Mouse (Mus musculus) liver, embryonic 14.5 days (tissue): ENCODE data around the gene Polr3gl. TPM values are rescaled to one million over a fixed set of nuclear protein-coding genes. Genes with fewer than 3 reads are reported as not detected.

Experiments used
- ATAC-seq: fragments of 200-750 bp; cut with Nextera tagmentation; 2 replicates; pipeline ENCODE4 v1.8.0; 2017; ENCODE audit warnings: moderate number of reproducible peaks, mild to moderate bottlenecking, moderate library complexity; ENCODE audit not compliant: insufficient read depth
- DNase-seq, 3 experiments: peaks; one replicate each; pipeline ENCODE4 v3.0.0-alpha.2; 2012 to 2013; ENCODE audit warnings: low read depth in 3 of 3, low spot score in 3 of 3
- H3K27ac ChIP-seq: fragments of 300-500 bp; sonication (generic); 2 replicates; pipeline ENCODE4 v1.5.1; 2014; ENCODE audit warnings: moderate library complexity, mild to moderate bottlenecking, control low read depth, inconsistent platforms
- H3K27me3 ChIP-seq: fragments of 300-500 bp; sonication (generic); 2 replicates; pipeline ENCODE4 v1.6.1; 2014; ENCODE audit warnings: mild to moderate bottlenecking, low read length, moderate library complexity; ENCODE audit not compliant: control insufficient read depth, insufficient read depth
- H3K36me3 ChIP-seq: fragments of 300-500 bp; sonication (generic); replicated peaks from 2 replicates; pipeline ENCODE4 v1.6.1; 2014; ENCODE audit warnings: low read depth; ENCODE audit not compliant: control insufficient read depth, insufficient read depth
- H3K4me1 ChIP-seq, 2 experiments: fragments of 200-500 bp in 1 of 2; fragments of 300-500 bp in 1 of 2; sonication (generic) in 1 of 2; replicated peaks; 2 replicates each; pipeline ENCODE4 v1.6.1; 2012 to 2014; ENCODE audit warnings: antibody characterized with exemption in 1 of 2, inconsistent platforms in 1 of 2, low read length in 1 of 2; ENCODE audit not compliant: control insufficient read depth in 2 of 2, insufficient read depth in 2 of 2
- H3K4me2 ChIP-seq: fragments of 300-500 bp; sonication (generic); 2 replicates; pipeline ENCODE4 v1.6.1; 2014; ENCODE audit warnings: low read depth, mild to moderate bottlenecking, control low read depth, moderate library complexity
- H3K4me3 ChIP-seq, 2 experiments: fragments of 200-500 bp in 1 of 2; fragments of 300-500 bp in 1 of 2; sonication (generic) in 1 of 2; 2 replicates each; pipeline ENCODE4 v1.5.1; 2012 to 2014; ENCODE audit warnings: low read depth in 2 of 2, low read length in 2 of 2, mild to moderate bottlenecking in 2 of 2, control low read depth in 1 of 2, inconsistent platforms in 1 of 2, moderate library complexity in 1 of 2; ENCODE audit not compliant: insufficient read depth in 1 of 2
- H3K9ac ChIP-seq: fragments of 300-500 bp; sonication (generic); replicated peaks from 2 replicates; pipeline ENCODE4 v1.6.1; 2014; ENCODE audit warnings: mild to moderate bottlenecking, control low read depth, moderate library complexity
- H3K9me3 ChIP-seq: fragments of 300-500 bp; sonication (generic); 2 replicates; pipeline ENCODE4 v1.6.1; 2016; ENCODE audit warnings: low read length, mixed read lengths; ENCODE audit not compliant: control insufficient read depth
- CTCF ChIP-seq: IDR thresholded peaks from 2 replicates; pipeline ENCODE4 v1.5.1; 2016; ENCODE audit warnings: antibody characterized with exemption, low read depth, control low read depth
- EP300 ChIP-seq: IDR thresholded peaks from 2 replicates; pipeline ENCODE4 v1.6.1; 2016; ENCODE audit warnings: antibody characterized with exemption, low read depth
- WGBS: fragments of 180-500 bp; shearing (Covaris S2); extraction: QIAGEN DNeasy Blood & Tissue Kit; methylation state at CpG from one replicate; pipeline ENCODE4 v1.1.7; 2014; ENCODE audit not compliant: insufficient replicate concordance; 5-methylcytosine and 5-hydroxymethylcytosine counted together
- polyA plus RNA-seq, 2 experiments: library from polyadenylated mRNA; depleted of rRNA in 1 of 2; stranded (reverse) in 1 of 2; unstranded in 1 of 2; fragments of >200 nt; fragmentation: Nextera tagmentation in 1 of 2; extraction: Ambion mirVana in 1 of 2; gene quantifications; 2 replicates each; pipeline versions ENCODE4 v1.2.1 to v1.2.3; 2012 to 2014

Gene Polr3gl
- polyA plus RNA-seq, 2 experiments, result 3.0 to 11.8 TPM

GRCm38 (mm10) chr3:96534300-96534699 is 59.7 kb downstream of the Polr3gl start:
- H3K4me2 ChIP-seq, result no peak overlapping the region
- no peak overlapping the region for H3K9ac ChIP-seq
- ATAC-seq, result no peak
- H3K4me1 ChIP-seq, result no peaks in the 10 kb centered on the region
- DNase-seq, result no peak
- no peak overlapping the region for H3K4me3 ChIP-seq
- TF ChIP-seq CTCF (0 out of 2 replicates have a peak, but pooled peaks have one; percentile 21), EP300 (no peak)
- no peaks in the 10 kb centered on the region for H3K9me3 ChIP-seq
- H3K27me3 ChIP-seq, result peaks cover 2% of the 10 kb centered on the region
- H3K36me3 ChIP-seq, result no peaks in the 10 kb centered on the region
- 41% methylated on average over 2 of the region's 2 CpGs for WGBS
- H3K27ac ChIP-seq, result no peak overlapping the region

GRCm38 (mm10) chr3:96532050-96532449 is 61.9 kb downstream of the Polr3gl start:
- ATAC-seq (no peak), DNase-seq (no peak)
- Histone ChIP-seq H3K9me3 (no peaks in the 10 kb centered on the region), H3K4me3 (no peak overlapping the region), H3K27me3 (peaks cover 24% of the 10 kb centered on the region), H3K9ac (no peak overlapping the region), H3K27ac (no peak overlapping the region), H3K4me1 (no peaks in the 10 kb centered on the region), H3K4me2 (no peak overlapping the region), H3K36me3 (no peaks in the 10 kb centered on the region)
- WGBS, result 43% methylated on average over 7 of the region's 7 CpGs
- TF ChIP-seq CTCF (no peak), EP300 (no peak)

- WGBS, result 32% methylated on average over 9 of the region's 9 CpGs
- Histone ChIP-seq H3K27me3 (peaks cover 36% of the 10 kb centered on the region), H3K9me3 (no peaks in the 10 kb centered on the region), H3K4me2 (no peak overlapping the region), H3K4me1 (no peaks in the 10 kb centered on the region), H3K36me3 (no peaks in the 10 kb centered on the region), H3K27ac (no peak overlapping the region), H3K9ac (no peak overlapping the region), H3K4me3 (no peak overlapping the region)
- no peak for DNase-seq
- no peak for ATAC-seq
- TF ChIP-seq CTCF (no peak), EP300 (no peak)
Observed at GRCm38 (mm10) chr3:96528506-96528905, 65.5 kb downstream of the Polr3gl start.

Other genes starting within 250 kb of the Polr3gl start
- gene BC107364, start 141.9 kb downstream of the Polr3gl start, polyA plus RNA-seq (2012; rRNA removed), result not detected in 2 replicates
- not detected in 2 replicates for gene BC107364, start 141.9 kb downstream of the Polr3gl start, polyA plus RNA-seq (2014; fragmentation: Nextera tagmentation; extraction: Ambion mirVana)
- gene Hfe2, start 69.0 kb downstream of the Polr3gl start, polyA plus RNA-seq (2012; rRNA removed), result 3.8 and 4.5 TPM in 2 replicates
- gene Hfe2, start 69.0 kb downstream of the Polr3gl start, polyA plus RNA-seq (2014; fragmentation: Nextera tagmentation; extraction: Ambion mirVana), result 4.3 and 4.4 TPM in 2 replicates
- 33.2 and 42.8 TPM in 2 replicates for gene Txnip, start 36.2 kb downstream of the Polr3gl start, polyA plus RNA-seq (2012; rRNA removed)
- gene Txnip, start 36.2 kb downstream of the Polr3gl start, polyA plus RNA-seq (2014; fragmentation: Nextera tagmentation; extraction: Ambion mirVana), result 31.9 and 32.5 TPM in 2 replicates
- not detected in 2 replicates for gene Gm16253, start 17.2 kb downstream of the Polr3gl start, polyA plus RNA-seq (2012; rRNA removed)
- not detected in 2 replicates for gene Gm16253, start 17.2 kb downstream of the Polr3gl start, polyA plus RNA-seq (2014; fragmentation: Nextera tagmentation; extraction: Ambion mirVana)
- gene Ankrd34a, start 2.5 kb upstream of the Polr3gl start, polyA plus RNA-seq (2012; rRNA removed), result 0.08 TPM in 2 replicates
- not detected in 2 replicates for gene Ankrd34a, start 2.5 kb upstream of the Polr3gl start, polyA plus RNA-seq (2014; fragmentation: Nextera tagmentation; extraction: Ambion mirVana)
- gene Lix1l, start 7.0 kb upstream of the Polr3gl start, polyA plus RNA-seq (2012; rRNA removed), result 2.7 and 2.9 TPM in 2 replicates
- 0.32 and 0.48 TPM in 2 replicates for gene Lix1l, start 7.0 kb upstream of the Polr3gl start, polyA plus RNA-seq (2014; fragmentation: Nextera tagmentation; extraction: Ambion mirVana)
- 11.6 and 22.8 TPM in 2 replicates for gene Rbm8a, start 35.8 kb upstream of the Polr3gl start, polyA plus RNA-seq (2012; rRNA removed)
- gene Rbm8a, start 35.8 kb upstream of the Polr3gl start, polyA plus RNA-seq (2014; fragmentation: Nextera tagmentation; extraction: Ambion mirVana), result 69.1 and 73.6 TPM in 2 replicates
- 10.5 and 10.7 TPM in 2 replicates for gene Pex11b, start 41.2 kb upstream of the Polr3gl start, polyA plus RNA-seq (2012; rRNA removed)
- 15.7 and 19.1 TPM in 2 replicates for gene Pex11b, start 41.2 kb upstream of the Polr3gl start, polyA plus RNA-seq (2014; fragmentation: Nextera tagmentation; extraction: Ambion mirVana)
- 0.02 TPM in 1 of 2 replicates, not detected in the other for gene Gm42957, start 41.3 kb upstream of the Polr3gl start, polyA plus RNA-seq (2012; rRNA removed)
- gene Gm42957, start 41.3 kb upstream of the Polr3gl start, polyA plus RNA-seq (2014; fragmentation: Nextera tagmentation; extraction: Ambion mirVana), result not detected in 2 replicates
- 0.42 and 0.47 TPM in 2 replicates for gene Itga10, start 51.4 kb upstream of the Polr3gl start, polyA plus RNA-seq (2012; rRNA removed)
- gene Itga10, start 51.4 kb upstream of the Polr3gl start, polyA plus RNA-seq (2014; fragmentation: Nextera tagmentation; extraction: Ambion mirVana), result 0.05 TPM in 2 replicates
- gene Ankrd35, start 76.0 kb upstream of the Polr3gl start, polyA plus RNA-seq (2012; rRNA removed), result 0.26 and 0.39 TPM in 2 replicates
- gene Ankrd35, start 76.0 kb upstream of the Polr3gl start, polyA plus RNA-seq (2014; fragmentation: Nextera tagmentation; extraction: Ambion mirVana), result 0.13 and 0.22 TPM in 2 replicates
- 5.1 and 5.7 TPM in 2 replicates for gene Pias3, start 102.2 kb upstream of the Polr3gl start, polyA plus RNA-seq (2012; rRNA removed)
- gene Pias3, start 102.2 kb upstream of the Polr3gl start, polyA plus RNA-seq (2014; fragmentation: Nextera tagmentation; extraction: Ambion mirVana), result 3.6 and 4.1 TPM in 2 replicates
- 0.62 and 0.65 TPM in 2 replicates for gene Nudt17, start 114.4 kb upstream of the Polr3gl start, polyA plus RNA-seq (2012; rRNA removed)
- gene Nudt17, start 114.4 kb upstream of the Polr3gl start, polyA plus RNA-seq (2014; fragmentation: Nextera tagmentation; extraction: Ambion mirVana), result 1.4 and 1.5 TPM in 2 replicates
- gene Polr3c, start 133.4 kb upstream of the Polr3gl start, polyA plus RNA-seq (2012; rRNA removed), result 15.4 and 21.6 TPM in 2 replicates
- gene Polr3c, start 133.4 kb upstream of the Polr3gl start, polyA plus RNA-seq (2014; fragmentation: Nextera tagmentation; extraction: Ambion mirVana), result 14.5 and 14.6 TPM in 2 replicates
- gene Rnf115, start 133.5 kb upstream of the Polr3gl start, polyA plus RNA-seq (2012; rRNA removed), result 9.6 and 12.4 TPM in 2 replicates
- gene Rnf115, start 133.5 kb upstream of the Polr3gl start, polyA plus RNA-seq (2014; fragmentation: Nextera tagmentation; extraction: Ambion mirVana), result 28.2 and 33.0 TPM in 2 replicates
- gene Pdzk1, start 235.1 kb upstream of the Polr3gl start, polyA plus RNA-seq (2012; rRNA removed), result 3.8 and 6.3 TPM in 2 replicates
- gene Pdzk1, start 235.1 kb upstream of the Polr3gl start, polyA plus RNA-seq (2014; fragmentation: Nextera tagmentation; extraction: Ambion mirVana), result 11.4 and 12.3 TPM in 2 replicates
- gene Cd160, start 235.2 kb upstream of the Polr3gl start, polyA plus RNA-seq (2012; rRNA removed), result 0.07 and 0.08 TPM in 2 replicates
- 0.11 TPM in 1 of 2 replicates, not detected in the other for gene Cd160, start 235.2 kb upstream of the Polr3gl start, polyA plus RNA-seq (2014; fragmentation: Nextera tagmentation; extraction: Ambion mirVana)